Mouse (Mus musculus): ENCODE results near the gene Nmnat2. TPM values are rescaled to one million over a fixed set of nuclear protein-coding genes. Genes with fewer than 3 reads are reported as not detected.

The Nmnat2 gene
- polyA plus RNA-seq, 1 experiment from 2014 or later = 23.7 TPM

GRCm38 (mm10) chr1:153092237-153092975 lies 137.6 kb downstream of the Nmnat2 start:
- Histone ChIP-seq H3K9me3 (no peaks in the 10 kb centered on the region), H3K4me1 (no peaks in the 10 kb centered on the region; the same call in none of the 2 replicates), H3K27me3 (peaks cover 27% of the 10 kb centered on the region; the same call in 1 of the 2 replicates), H3K36me3 (replicated peaks) (no peaks in the 10 kb centered on the region), H3K27ac (no peak overlapping the region), H3K4me2 (no peak overlapping the region), H3K4me3 (replicated peaks) (no peak overlapping the region), H3K9ac (no peak overlapping the region)
- peak; percentile 54; the same call in 1 of the 2 replicates for ATAC-seq (ENCODE audit: low FRiP score)
- WGBS = 55% methylated on average over 5 of the region's 5 CpGs

- H3K4me2 ChIP-seq = no peak overlapping the region
- no peak overlapping the region for H3K9ac ChIP-seq
- H3K4me3 ChIP-seq (replicated peaks) = no peak overlapping the region
- 45% methylated on average over 5 of the region's 5 CpGs for WGBS
- no peak overlapping the region for H3K27ac ChIP-seq
- H3K27me3 ChIP-seq = peaks cover 27% of the 10 kb centered on the region; the same call in 1 of the 2 replicates
- no peaks in the 10 kb centered on the region for H3K36me3 ChIP-seq (replicated peaks)
- H3K9me3 ChIP-seq = no peaks in the 10 kb centered on the region
- no peak for ATAC-seq (ENCODE audit: low FRiP score)
- no peaks in the 10 kb centered on the region; the same call in none of the 2 replicates for H3K4me1 ChIP-seq
Measured at GRCm38 (mm10) chr1:153093172-153093571, 138.4 kb downstream of the Nmnat2 start.

GRCm38 (mm10) chr1:153093581-153093980 lies 138.8 kb downstream of the Nmnat2 start:
- Histone ChIP-seq H3K27me3 (peaks cover 27% of the 10 kb centered on the region; the same call in 1 of the 2 replicates), H3K4me3 (replicated peaks) (no peak overlapping the region), H3K9ac (no peak overlapping the region), H3K9me3 (no peaks in the 10 kb centered on the region), H3K4me1 (peaks cover 3% of the 10 kb centered on the region), H3K36me3 (replicated peaks) (no peaks in the 10 kb centered on the region), H3K27ac (no peak overlapping the region), H3K4me2 (no peak overlapping the region)
- no peak for ATAC-seq (ENCODE audit: low FRiP score)
- WGBS = 70% methylated on average over 4 of the region's 4 CpGs

- H3K9me3 ChIP-seq = no peaks in the 10 kb centered on the region
- H3K36me3 ChIP-seq (replicated peaks) = no peaks in the 10 kb centered on the region
- H3K27ac ChIP-seq = no peak overlapping the region
- ATAC-seq (ENCODE audit: low FRiP score) = no peak
- no peak overlapping the region for H3K9ac ChIP-seq
- no peak overlapping the region for H3K4me2 ChIP-seq
- 26% methylated on average over 12 of the region's 12 CpGs for WGBS
- peaks cover 27% of the 10 kb centered on the region; the same call in 1 of the 2 replicates for H3K27me3 ChIP-seq
- H3K4me1 ChIP-seq = peaks cover 7% of the 10 kb centered on the region
- H3K4me3 ChIP-seq (replicated peaks) = no peak overlapping the region
Measured at GRCm38 (mm10) chr1:153094226-153095076, 139.7 kb downstream of the Nmnat2 start.

- WGBS = 33% methylated on average over 6 of the region's 6 CpGs
- no peaks in the 10 kb centered on the region for H3K36me3 ChIP-seq (replicated peaks)
- H3K9me3 ChIP-seq = no peaks in the 10 kb centered on the region
- no peak for ATAC-seq (ENCODE audit: low FRiP score)
- H3K4me1 ChIP-seq = peaks cover 7% of the 10 kb centered on the region
- H3K27ac ChIP-seq = no peak overlapping the region
- no peak overlapping the region for H3K4me3 ChIP-seq (replicated peaks)
- no peak overlapping the region for H3K4me2 ChIP-seq
- no peak overlapping the region for H3K9ac ChIP-seq
- peaks cover 22% of the 10 kb centered on the region; the same call in 1 of the 2 replicates for H3K27me3 ChIP-seq
Measured at GRCm38 (mm10) chr1:153095328-153095727, 140.5 kb downstream of the Nmnat2 start.

GRCm38 (mm10) chr1:153095826-153096727 lies 141.3 kb downstream of the Nmnat2 start:
- Histone ChIP-seq H3K27ac (no peak overlapping the region), H3K27me3 (peaks cover 15% of the 10 kb centered on the region; the same call in 1 of the 2 replicates), H3K4me3 (replicated peaks) (no peak overlapping the region), H3K4me1 (peaks cover 7% of the 10 kb centered on the region), H3K9ac (no peak overlapping the region), H3K36me3 (replicated peaks) (no peaks in the 10 kb centered on the region), H3K4me2 (no peak overlapping the region), H3K9me3 (no peaks in the 10 kb centered on the region)
- WGBS = 13% methylated on average over 16 of the region's 16 CpGs
- no peak for ATAC-seq (ENCODE audit: low FRiP score)

GRCm38 (mm10) chr1:153097017-153097675 lies 142.4 kb downstream of the Nmnat2 start:
- no peak overlapping the region for H3K27ac ChIP-seq
- no peaks in the 10 kb centered on the region for H3K36me3 ChIP-seq (replicated peaks)
- 92% methylated on average over 6 of the region's 6 CpGs for WGBS
- peaks cover 7% of the 10 kb centered on the region; the same call in 1 of the 2 replicates for H3K4me1 ChIP-seq
- peaks cover 15% of the 10 kb centered on the region; the same call in 1 of the 2 replicates for H3K27me3 ChIP-seq
- H3K9ac ChIP-seq = no peak overlapping the region
- H3K9me3 ChIP-seq = no peaks in the 10 kb centered on the region
- H3K4me3 ChIP-seq (replicated peaks) = no peak overlapping the region
- ATAC-seq (ENCODE audit: low FRiP score) = no peak
- H3K4me2 ChIP-seq = no peak overlapping the region

- Histone ChIP-seq H3K9me3 (no peaks in the 10 kb centered on the region), H3K27me3 (peaks cover 10% of the 10 kb centered on the region; the same call in 1 of the 2 replicates), H3K4me3 (replicated peaks) (no peak overlapping the region), H3K27ac (no peak overlapping the region), H3K4me1 (peaks cover 7% of the 10 kb centered on the region; the same call in 1 of the 2 replicates), H3K4me2 (no peak overlapping the region), H3K36me3 (replicated peaks) (no peaks in the 10 kb centered on the region), H3K9ac (no peak overlapping the region)
- no peak for ATAC-seq (ENCODE audit: low FRiP score)
- WGBS = 36% methylated on average over 11 of the region's 11 CpGs
Measured at GRCm38 (mm10) chr1:153098586-153098985, 143.8 kb downstream of the Nmnat2 start.

- Histone ChIP-seq H3K4me2 (no peak overlapping the region), H3K9me3 (no peaks in the 10 kb centered on the region), H3K27ac (no peak overlapping the region), H3K4me3 (replicated peaks) (no peak overlapping the region), H3K36me3 (replicated peaks) (no peaks in the 10 kb centered on the region), H3K9ac (no peak overlapping the region), H3K27me3 (no peaks in the 10 kb centered on the region), H3K4me1 (peaks cover 7% of the 10 kb centered on the region; the same call in 1 of the 2 replicates)
- 62% methylated on average over 9 of the region's 9 CpGs for WGBS
- no peak for ATAC-seq (ENCODE audit: low FRiP score)
Measured at GRCm38 (mm10) chr1:153100912-153101311, 146.1 kb downstream of the Nmnat2 start.

- 40% methylated on average over 9 of the region's 9 CpGs for WGBS
- Histone ChIP-seq H3K36me3 (replicated peaks) (no peaks in the 10 kb centered on the region), H3K9ac (no peak overlapping the region)
Measured at GRCm38 (mm10) chr1:153101327-153101880, 146.6 kb downstream of the Nmnat2 start.

More at GRCm38 (mm10) chr1:153101327-153101880, 146.6 kb downstream of the Nmnat2 start:
- Histone ChIP-seq H3K27me3 (no peaks in the 10 kb centered on the region), H3K9me3 (no peaks in the 10 kb centered on the region), H3K4me2 (no peak overlapping the region), H3K27ac (no peak overlapping the region), H3K4me3 (replicated peaks) (no peak overlapping the region), H3K4me1 (0 out of 2 replicates have a peak, but pooled peaks cover 7% of the 10 kb centered on the region)
- ATAC-seq (ENCODE audit: low FRiP score) = no peak
